Mouse (Mus musculus) olfactory bulb, adult 2 months (tissue): ENCODE measurements around the gene Ywhae.

Experiments used
- CTCF ChIP-seq: fragments of 200-500 bp; IDR thresholded peaks from 2 replicates; pipeline ENCODE4 v1.5.1; 2012; ENCODE audit warnings: low read depth, mild to moderate bottlenecking, low read length, moderate library complexity; ENCODE audit not compliant: insufficient read depth
- POLR2A ChIP-seq: fragments of 200-500 bp; IDR thresholded peaks from 2 replicates; pipeline ENCODE4 v1.6.1; 2012; ENCODE audit warnings: mild to moderate bottlenecking, low read depth, low read length, moderate library complexity; ENCODE audit not compliant: insufficient read depth

DNA sequence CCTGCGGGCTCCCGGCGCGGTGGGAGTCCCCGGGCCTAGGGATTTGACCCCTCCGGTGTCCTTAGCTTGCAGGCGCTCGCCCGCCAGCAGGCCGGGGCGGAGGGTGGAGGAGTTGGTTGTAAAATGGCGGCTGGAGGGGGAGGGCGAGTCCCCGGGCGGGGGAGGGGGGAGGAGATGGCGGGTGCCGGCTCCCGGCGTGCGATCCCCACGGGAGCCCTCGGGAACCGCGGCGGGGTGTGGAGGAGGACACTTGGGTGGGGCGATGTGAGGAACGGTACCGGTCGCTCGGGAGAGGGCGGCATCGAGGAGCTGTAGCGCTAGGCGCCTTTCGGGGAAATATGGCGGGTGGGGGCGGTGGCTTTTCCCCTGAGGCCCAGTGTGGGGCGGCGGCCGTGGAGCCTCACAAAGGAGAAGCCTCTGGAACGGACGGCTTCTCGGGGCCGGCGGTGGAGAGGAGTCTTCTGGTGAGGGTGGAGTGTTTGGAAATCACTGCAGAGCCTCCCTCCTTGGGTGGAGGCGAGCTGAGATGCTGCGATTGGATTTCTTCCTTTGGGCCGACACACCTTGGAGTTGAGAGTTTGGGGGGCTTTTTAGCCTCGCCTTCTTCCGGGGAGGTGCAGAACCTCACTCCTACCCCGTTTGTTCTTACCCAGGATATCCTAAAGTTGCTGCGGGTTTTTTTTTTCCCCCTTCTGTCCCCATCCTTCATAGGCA lies 715 bp downstream of the Ywhae start:
- TF ChIP-seq POLR2A (peak; percentile 4; the same call in 1 of the 2 replicates), CTCF (no peak)
